Mouse (Mus musculus) thymus, adult 2 months (tissue): ENCODE data around the gene Prr5. TPM values are rescaled to one million over a fixed set of nuclear protein-coding genes. Genes with fewer than 3 reads are reported as not detected.

ENCODE experiments used
- DNase-seq: peaks from one replicate; pipeline ENCODE4 v3.0.0; 2021
- H3K27ac ChIP-seq: fragments of 200-500 bp; 2 replicates; pipeline ENCODE4 v1.5.1; 2012; ENCODE audit warnings: low read length, control low read depth; ENCODE audit not compliant: control insufficient read depth, insufficient read depth
- H3K27me3 ChIP-seq: fragments of 200-500 bp; 2 replicates; pipeline ENCODE4 v1.6.1; 2012; ENCODE audit warnings: mild to moderate bottlenecking, low read length, moderate library complexity, mixed read lengths; ENCODE audit not compliant: control insufficient read depth, insufficient read depth
- H3K36me3 ChIP-seq: fragments of 200-500 bp; 2 replicates; pipeline ENCODE4 v1.6.1; 2012; ENCODE audit warnings: mild to moderate bottlenecking, low read length, moderate library complexity; ENCODE audit not compliant: control insufficient read depth, insufficient read depth
- H3K4me1 ChIP-seq: fragments of 200-500 bp; replicated peaks from 2 replicates; pipeline ENCODE4 v1.6.1; 2012; ENCODE audit warnings: low read length; ENCODE audit not compliant: control insufficient read depth, insufficient read depth
- H3K4me3 ChIP-seq: fragments of 200-500 bp; 2 replicates; pipeline ENCODE4 v1.5.1; 2012; ENCODE audit warnings: mild to moderate bottlenecking, low read length, control low read depth, moderate library complexity; ENCODE audit not compliant: control insufficient read depth, insufficient read depth
- CTCF ChIP-seq: fragments of 200-500 bp; IDR thresholded peaks from 2 replicates; pipeline ENCODE4 v1.5.1; 2012; ENCODE audit warnings: mild to moderate bottlenecking, control low read depth, low read length, moderate library complexity, borderline replicate concordance; ENCODE audit not compliant: control insufficient read depth, poor library complexity, insufficient read depth; ENCODE audit errors: extremely low read depth
- POLR2A ChIP-seq: fragments of 200-500 bp; IDR thresholded peaks from 2 replicates; pipeline ENCODE4 v1.6.1; 2012; ENCODE audit warnings: mild to moderate bottlenecking, low read length, control low read depth, moderate library complexity; ENCODE audit not compliant: control insufficient read depth, poor library complexity, insufficient read depth; ENCODE audit errors: extremely low read depth
- WGBS: fragments of 180-500 bp; shearing (Covaris S2); methylation state at CpG from one replicate; pipeline ENCODE4 v1.1.7; 2018; 5-methylcytosine and 5-hydroxymethylcytosine counted together
- polyA plus RNA-seq: library from polyadenylated mRNA; depleted of rRNA; stranded (reverse); fragments of >200 nt; gene quantifications from 2 replicates; pipeline ENCODE4 v1.2.3, GENCODE M21; 2012; rRNA removed

The Prr5 gene
- polyA plus RNA-seq, 1 experiment = 9.0 TPM

GRCm38 (mm10) chr15:84743347-84743746 lies 73.9 kb downstream of the Prr5 start:
- Histone ChIP-seq H3K36me3 (no peaks in the 10 kb centered on the region), H3K4me3 (no peak overlapping the region), H3K27ac (no peak overlapping the region), H3K27me3 (no peaks in the 10 kb centered on the region), H3K4me1 (no peaks in the 10 kb centered on the region)
- TF ChIP-seq CTCF (no peak), POLR2A (no peak)
- no peak for DNase-seq
- 28% methylated on average over 3 of the region's 3 CpGs for WGBS

- TF ChIP-seq POLR2A (no peak), CTCF (no peak)
- H3K36me3 ChIP-seq = no peaks in the 10 kb centered on the region
- WGBS = 61% methylated on average over 2 of the region's 2 CpGs
Observed at GRCm38 (mm10) chr15:84744308-84744707, 74.9 kb downstream of the Prr5 start.

GRCm38 (mm10) chr15:84745831-84746230 lies 76.4 kb downstream of the Prr5 start:
- Histone ChIP-seq H3K27ac (no peak overlapping the region), H3K4me3 (no peak overlapping the region), H3K36me3 (no peaks in the 10 kb centered on the region), H3K4me1 (no peaks in the 10 kb centered on the region), H3K27me3 (no peaks in the 10 kb centered on the region)
- no peak for DNase-seq
- 98% methylated on average over 4 of the region's 4 CpGs for WGBS
- TF ChIP-seq CTCF (no peak), POLR2A (no peak)

More at GRCm38 (mm10) chr15:84744308-84744707, 74.9 kb downstream of the Prr5 start:
- no peak for DNase-seq
- Histone ChIP-seq H3K4me1 (no peaks in the 10 kb centered on the region), H3K27me3 (no peaks in the 10 kb centered on the region), H3K27ac (no peak overlapping the region), H3K4me3 (no peak overlapping the region)

Other genes starting within 250 kb of the Prr5 start
- gene Shisal1, start 222.5 kb upstream of the Prr5 start, polyA plus RNA-seq = 9.3 and 10.4 TPM in 2 replicates
- 18.8 and 26.1 TPM in 2 replicates for gene Rtl6, start 111.8 kb upstream of the Prr5 start, polyA plus RNA-seq
- gene Arhgap8, start 50.4 kb downstream of the Prr5 start, polyA plus RNA-seq = 11.8 and 16.0 TPM in 2 replicates
- gene Phf21b, start 186.4 kb downstream of the Prr5 start, polyA plus RNA-seq = 2.7 and 3.0 TPM in 2 replicates